Mouse (Mus musculus) thymus, postnatal 25 days (tissue): ENCODE measurements at regions not wholly inside any gene's neighbourhood (a gene's known extent, or its start where the extent isn't known, plus 50 kb on each side); places are given as distances from the start of the nearest gene placed in this dataset.
"Not testable (repeated sequence)": the region's sequence is repeated elsewhere in the genome, so short reads cannot be mapped to it uniquely, and the experiment has no call there.

ENCODE experiments used
- DNase-seq: peaks from one replicate; pipeline ENCODE4 v3.0.0; 2022

DNA sequence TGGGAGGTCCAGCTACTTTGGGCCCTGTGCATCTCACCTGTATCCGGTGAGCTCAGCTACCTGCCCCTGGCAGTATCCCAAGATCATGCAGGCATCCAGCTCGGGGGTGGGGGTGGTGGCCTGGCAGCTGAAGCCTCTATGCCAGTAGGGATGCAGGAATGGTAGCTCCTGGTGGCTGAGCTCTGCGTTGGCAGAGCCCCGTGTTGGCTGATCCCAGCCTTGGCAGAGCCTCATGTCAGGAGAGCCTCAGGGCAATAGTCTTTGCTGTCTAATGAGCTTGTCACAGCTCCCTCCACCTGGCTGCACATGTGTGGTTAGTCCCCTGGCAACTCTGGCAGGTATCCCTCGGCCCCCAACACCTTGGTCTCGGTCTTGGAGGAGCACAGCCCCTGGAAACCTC lies 153.6 kb downstream of the Kif26a start:
- DNase-seq, result no peak

GRCm38 (mm10) chr12:112300125-112300524 lies 154.1 kb downstream of the Kif26a start:
- DNase-seq, result no peak

DNA sequence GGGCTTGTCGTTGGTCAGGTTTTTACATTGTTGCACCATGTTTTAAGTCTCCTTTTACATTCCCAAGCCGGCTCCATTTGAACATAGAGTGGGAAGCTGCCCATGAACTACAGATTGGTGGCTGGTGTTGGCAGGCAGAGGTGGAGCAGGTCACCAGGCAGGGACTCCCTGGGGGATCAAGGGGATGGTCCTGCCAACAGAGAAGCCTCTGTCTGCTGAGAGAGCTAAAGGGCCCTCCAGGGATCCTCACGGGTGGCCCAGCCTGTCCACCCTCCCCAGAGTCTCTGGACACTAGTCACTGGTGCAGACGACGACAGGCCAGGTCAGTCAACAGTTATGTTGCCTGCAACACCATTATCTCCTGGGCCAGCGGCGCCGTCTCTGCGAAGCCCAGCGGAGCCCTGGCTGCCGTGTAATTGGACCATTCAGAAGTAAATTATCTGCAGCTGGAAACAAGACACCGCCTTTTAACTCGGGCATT lies 155.4 kb downstream of the Kif26a start:
- DNase-seq, result no peak

DNA sequence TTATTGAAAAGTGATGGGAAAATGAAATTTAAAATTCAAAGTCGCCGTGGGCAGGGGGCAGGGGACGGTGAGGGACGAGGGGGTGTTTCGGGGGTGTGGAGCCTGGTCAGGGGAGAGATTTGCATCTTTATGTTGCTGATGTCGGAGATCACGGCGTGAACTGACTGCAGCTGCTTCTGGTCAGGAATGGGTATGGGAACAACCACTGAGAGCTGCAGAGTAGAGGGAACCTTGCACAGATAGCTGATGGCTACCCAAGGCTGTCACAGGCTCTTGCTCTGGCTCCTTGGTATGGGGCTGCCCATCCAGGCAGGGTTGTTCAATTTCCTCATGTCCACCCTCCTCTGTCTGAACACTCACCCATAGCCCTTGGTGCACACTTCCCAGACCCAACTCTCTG lies 155.9 kb downstream of the Kif26a start:
- no peak for DNase-seq

GRCm38 (mm10) chr12:112306208-112306607 lies 160.2 kb downstream of the Kif26a start:
- no peak for DNase-seq

DNA sequence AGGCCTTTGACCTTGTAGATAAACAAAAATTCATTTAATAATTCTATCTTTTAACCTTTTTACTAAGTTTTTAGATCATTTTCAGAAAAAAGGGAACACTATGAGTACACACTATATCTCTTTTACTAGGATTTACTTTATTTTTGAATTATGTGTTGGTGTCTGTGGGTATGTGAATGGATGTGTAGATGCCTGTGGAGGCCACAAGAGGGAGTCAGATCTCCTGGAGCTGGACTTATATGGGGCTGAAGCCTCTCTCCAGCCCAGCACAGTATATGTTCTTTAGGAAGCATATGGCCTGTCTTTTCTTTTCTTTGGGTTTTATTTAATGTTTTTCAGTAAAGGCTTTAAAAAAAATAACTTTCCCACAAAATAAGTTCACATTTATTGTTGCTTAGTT lies 162.0 kb downstream of the Kif26a start:
- no peak for DNase-seq

- DNase-seq, result not testable (repeated sequence)
These were observed 163.1 kb downstream of the Kif26a start for GRCm38 (mm10) chr12:112309096-112309495.

DNA sequence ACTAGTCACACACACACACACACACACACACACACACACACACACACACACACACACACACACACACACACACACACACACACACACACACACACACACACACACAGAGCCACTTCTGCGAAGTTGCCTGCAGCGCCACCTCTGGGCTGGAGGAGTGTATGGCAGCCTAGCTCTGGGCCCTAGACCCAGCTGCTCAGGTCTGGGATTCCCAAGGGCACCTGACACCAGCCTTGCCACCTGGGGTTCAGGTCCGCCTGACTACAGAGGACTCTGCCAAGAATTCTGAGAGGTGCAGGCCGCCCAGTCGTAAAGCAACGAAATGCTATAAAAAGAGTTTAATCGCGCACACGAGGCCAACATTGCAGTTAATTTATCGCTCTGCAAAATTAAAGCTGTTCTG lies 163.8 kb downstream of the Kif26a start:
- no peak for DNase-seq

DNA sequence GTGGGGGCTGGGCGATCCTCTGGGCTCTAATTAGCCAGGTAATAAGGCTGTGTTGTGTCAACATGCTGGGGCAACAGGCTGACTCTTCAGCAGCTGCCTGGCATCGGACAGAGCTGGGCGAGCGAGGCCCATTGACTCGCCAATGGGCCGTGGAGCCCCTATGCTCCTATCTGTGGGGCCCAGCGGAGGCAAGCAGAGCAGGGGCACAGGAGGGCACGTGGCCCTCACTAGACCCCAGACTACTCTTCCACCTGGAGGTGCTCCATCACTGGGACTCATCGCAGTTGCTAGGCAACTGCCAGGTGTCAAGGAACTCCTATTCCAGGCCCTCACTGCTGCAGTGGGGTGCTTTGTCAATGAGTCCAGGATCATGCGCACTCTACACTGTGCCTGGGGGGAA lies 164.7 kb downstream of the Kif26a start:
- DNase-seq, result no peak

- DNase-seq, result no peak
These were observed 168.8 kb downstream of the Kif26a start for GRCm38 (mm10) chr12:112314781-112315180.

- no peak for DNase-seq
These were observed 171.2 kb downstream of the Kif26a start for GRCm38 (mm10) chr12:112317191-112317590.

- DNase-seq, result no peak
These were observed 170.8 kb upstream of the A530016L24Rik start for GRCm38 (mm10) chr12:112318461-112318860.

GRCm38 (mm10) chr12:112322196-112322595 lies 167.1 kb upstream of the A530016L24Rik start:
- DNase-seq, result no peak

DNA sequence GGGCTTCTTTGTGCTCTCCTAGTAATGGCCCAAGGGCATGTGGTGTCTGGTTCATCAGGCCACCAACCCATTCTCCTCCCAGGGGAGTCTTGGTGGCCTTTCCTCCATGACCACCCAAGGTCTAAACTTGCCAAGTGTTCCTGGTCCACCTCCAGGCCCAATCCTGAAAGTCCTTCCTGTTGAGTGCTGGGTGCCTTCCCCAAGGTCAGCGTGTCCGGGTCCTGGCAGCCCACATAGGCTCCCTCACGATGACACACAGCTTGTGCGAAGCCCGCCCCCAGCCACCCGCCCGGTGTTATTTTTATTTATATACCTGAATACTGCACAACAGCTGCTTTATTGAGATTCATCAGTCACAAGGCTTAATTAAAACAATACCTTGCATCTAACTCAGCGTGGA lies 161.8 kb upstream of the A530016L24Rik start:
- DNase-seq, result no peak

GRCm38 (mm10) chr12:112328809-112329575 lies 160.3 kb upstream of the A530016L24Rik start:
- DNase-seq, result no peak

DNA sequence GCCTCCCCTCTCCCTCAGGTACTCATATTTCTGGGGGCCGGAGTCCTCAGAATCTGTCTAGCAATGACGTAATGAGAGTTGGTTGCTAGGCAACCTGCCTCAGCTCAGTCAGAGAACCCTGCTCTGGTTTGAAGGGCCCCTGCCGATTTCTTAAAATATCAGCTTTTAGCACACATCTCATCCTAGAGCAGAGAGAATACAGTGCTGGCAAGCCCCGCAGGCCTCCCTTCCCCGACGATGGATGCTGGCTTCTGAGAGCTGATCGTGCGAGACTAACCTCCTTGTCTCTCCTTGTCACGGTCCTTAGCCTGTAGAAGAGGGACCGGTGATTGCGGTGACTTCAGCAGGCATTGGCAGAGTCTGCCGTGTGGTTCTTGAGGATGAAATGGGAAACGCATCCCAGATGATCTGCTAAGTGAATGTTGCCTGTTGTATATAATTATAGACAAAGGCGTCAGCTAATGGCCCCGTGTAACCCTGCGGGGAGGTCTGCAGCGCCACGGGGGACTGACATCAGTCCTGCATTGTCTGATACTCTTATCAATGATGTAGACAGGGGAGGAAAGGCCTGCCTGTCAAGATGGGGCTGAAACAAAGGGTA lies 159.4 kb upstream of the A530016L24Rik start:
- no peak for DNase-seq

DNA sequence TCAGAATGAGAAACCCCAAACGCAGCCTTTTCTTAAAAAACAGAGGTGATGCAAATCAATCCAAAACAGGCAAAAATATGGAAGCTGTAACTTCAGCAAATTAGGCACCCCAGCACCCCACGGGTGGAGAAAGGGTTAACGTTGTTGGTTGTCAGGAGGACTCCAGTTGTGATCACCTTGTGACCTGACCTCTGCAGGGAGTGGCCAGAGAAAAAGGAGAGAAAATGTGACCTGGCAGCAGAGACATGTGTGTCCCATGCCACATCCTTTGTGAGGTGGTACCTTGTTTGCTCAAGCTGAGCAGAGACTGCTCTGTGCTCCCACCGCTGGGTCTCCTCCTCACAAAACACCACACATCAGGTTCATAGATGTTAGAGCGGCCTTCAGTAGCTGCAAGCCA lies 158.7 kb upstream of the A530016L24Rik start:
- no peak for DNase-seq

GRCm38 (mm10) chr12:112331061-112331460 lies 158.2 kb upstream of the A530016L24Rik start:
- no peak for DNase-seq

DNA sequence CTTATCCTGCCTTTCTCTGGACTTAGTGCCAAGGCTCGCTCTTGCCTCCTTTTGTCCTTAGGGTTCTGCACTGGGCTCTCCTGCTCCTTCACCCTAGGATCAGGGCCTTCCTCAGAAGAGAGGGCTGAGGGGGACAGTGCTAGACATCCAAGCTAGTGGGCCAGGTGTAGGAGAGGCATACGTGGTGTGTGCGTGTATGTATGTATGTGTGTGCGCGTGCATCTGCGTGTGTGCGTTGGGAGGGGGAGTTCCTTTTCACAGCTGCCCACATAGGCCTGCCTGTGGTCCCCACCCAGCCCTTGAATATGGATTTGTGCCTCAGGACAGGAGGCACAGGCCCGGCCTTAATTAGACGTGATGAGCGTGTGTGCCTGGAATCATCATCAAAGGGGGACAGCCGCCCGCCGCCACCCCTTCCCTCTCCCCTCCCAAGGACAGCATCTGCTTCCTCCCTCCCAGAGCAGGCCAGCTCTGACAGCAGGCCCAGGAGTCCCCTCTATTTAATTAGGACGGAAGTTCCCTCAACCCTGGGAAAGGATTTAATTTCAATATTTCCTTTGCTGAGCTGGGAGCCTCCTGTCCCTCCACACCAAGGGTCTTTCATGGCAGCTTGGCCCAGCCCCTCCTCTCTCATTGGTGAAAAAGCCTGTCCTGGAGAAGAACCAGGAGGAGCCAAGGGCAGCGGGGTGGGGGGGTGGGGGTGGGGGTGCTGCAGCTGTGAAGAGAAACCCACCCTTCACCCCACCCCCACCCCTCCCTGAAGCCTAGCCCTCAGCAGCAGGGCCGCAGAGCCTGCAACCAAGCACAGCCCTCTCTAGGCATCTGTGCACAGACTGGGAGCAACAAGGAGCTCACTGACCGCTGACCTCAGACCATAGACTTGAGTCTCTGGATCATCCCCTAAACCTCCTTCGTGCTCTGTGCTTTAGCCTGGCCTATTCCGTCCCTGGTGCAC lies 155.8 kb upstream of the A530016L24Rik start:
- no peak for DNase-seq

DNA sequence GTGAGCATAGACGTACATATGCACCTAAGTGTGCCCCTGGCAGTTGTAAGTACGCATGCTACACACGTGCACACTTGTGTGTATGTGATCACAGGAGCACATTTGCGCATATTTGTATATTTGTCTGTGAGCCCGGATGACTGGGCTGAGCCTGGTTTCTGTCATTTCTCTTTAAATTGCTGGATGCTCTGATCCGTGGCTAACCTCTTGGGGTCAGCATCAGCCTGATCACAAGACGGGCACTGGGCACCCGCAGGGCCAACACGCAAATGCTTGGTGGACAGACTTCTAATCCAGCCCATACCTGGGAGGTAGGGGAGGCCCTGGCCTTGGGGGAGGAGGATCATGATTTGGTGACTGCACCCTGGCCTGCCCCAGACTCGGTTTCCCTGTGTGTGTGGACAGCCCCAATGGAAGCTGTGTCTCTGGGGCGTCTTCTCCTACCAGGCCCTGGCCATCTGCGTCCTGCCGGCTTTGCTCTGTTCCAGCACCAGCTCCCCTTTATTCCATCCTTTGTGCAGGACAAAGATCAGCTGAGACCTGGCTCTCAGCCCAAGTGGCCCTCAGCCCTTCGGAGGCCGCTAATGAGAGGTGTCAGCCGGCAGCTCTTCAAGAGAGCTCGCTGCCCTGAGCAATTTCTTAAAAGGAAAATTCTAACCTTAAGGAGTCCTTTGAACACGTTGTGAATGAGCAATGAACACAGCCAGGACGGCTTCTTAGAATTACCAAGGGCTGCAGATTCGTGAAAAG lies 155.0 kb upstream of the A530016L24Rik start:
- no peak for DNase-seq

GRCm38 (mm10) chr12:112335641-112336040 lies 153.6 kb upstream of the A530016L24Rik start:
- DNase-seq, result no peak

- no peak for DNase-seq
These were observed 152.5 kb upstream of the A530016L24Rik start for GRCm38 (mm10) chr12:112336691-112337295.
